Mouse (Mus musculus) bone marrow macrophage, adult 2 months (primary cell): ENCODE results near the gene Hils1.

Experiments
- CTCF ChIP-seq: IDR thresholded peaks from 2 replicates; pipeline ENCODE4 v1.5.1; 2012; ENCODE audit warnings: low read depth, mild to moderate bottlenecking, low read length, moderate library complexity
- POLR2A ChIP-seq: IDR thresholded peaks from 2 replicates; pipeline ENCODE4 v1.6.1; 2012; ENCODE audit warnings: mild to moderate bottlenecking, low read depth, low read length, borderline replicate concordance

DNA sequence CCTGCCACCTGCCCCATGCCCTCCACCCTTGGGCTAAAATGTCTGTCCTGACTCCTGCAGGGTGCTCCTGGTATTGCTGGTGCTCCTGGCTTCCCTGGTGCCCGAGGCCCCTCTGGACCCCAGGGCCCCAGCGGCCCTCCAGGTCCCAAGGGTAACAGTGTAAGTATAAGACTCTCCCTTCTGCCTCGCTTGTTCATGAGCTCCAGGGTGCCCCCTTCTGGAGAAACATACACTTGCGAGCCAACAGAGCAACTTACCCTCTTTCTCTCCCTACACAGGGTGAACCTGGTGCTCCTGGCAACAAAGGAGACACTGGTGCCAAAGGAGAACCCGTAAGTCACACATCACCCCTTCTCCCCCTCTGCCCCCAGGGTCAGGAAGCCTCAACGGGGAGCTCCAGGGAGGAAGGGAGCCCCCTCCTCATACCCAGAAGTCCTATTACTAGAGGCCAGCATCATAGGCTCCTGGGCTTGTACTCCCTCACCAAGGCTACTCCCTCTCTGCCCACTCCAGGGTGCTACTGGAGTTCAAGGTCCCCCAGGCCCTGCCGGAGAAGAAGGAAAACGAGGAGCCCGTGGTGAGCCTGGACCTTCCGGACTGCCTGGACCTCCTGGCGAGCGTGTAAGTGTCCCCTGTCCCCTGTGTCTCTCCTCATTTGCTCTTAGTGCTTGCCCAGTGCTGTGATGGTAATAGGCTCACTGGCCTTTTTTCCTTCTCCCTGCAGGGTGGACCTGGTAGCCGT is 24.9 kb upstream of the Hils1 start:
- peak; percentile 23; the same call in 1 of the 2 replicates for TF ChIP-seq CTCF
- TF ChIP-seq POLR2A: no peak
